8 mouse cellular contexts compared by ENCODE assay signal in the genomic region with DNA sequence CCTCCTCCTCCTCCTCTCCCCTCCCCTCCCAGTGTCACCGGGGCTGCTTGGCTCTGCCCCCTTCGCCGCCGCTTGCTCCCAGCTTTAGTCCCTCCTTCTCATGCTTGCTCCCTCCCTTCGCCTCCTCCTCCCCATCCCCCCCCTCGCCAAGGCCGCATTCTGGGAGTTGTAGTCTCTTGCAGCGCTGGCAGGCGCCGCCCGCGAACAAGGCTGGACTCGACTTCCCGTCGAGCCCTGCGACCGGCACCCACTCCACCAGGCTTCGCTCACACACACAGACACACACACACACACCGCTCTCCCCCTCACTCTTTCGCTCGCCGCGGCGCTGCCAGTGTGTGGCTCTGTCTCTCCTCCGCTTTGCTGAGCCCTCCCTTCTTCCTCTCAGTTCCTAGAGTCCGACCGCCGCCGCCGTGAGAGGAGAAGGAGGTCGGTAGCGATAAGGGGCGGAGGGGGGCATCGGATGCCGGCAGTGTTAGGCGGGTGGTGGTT. TPM values are rescaled to one million over a fixed set of nuclear protein-coding genes. Genes with fewer than 3 reads are reported as not detected.
DNase-seq lines count a peak whose midpoint lies in the region; ATAC-seq lines count a peak whose summit lies in the region.

No protein-coding gene starts in this region.

- peak overlapping the region; percentile 83 for H3K27ac ChIP-seq in hindbrain, embryonic 12.5 days

- H3K4me2 ChIP-seq in hindbrain, embryonic 12.5 days (replicated peaks): peak overlapping the region; percentile 74

- peak; percentile 94 for ATAC-seq in hindbrain, embryonic 12.5 days (ENCODE audit: low FRiP score)

- H3K36me3 ChIP-seq in hindbrain, embryonic 12.5 days: no peaks in the 10 kb centered on the region

- 20% methylated on average over 24 of the region's 36 CpGs for WGBS in hindbrain, embryonic 12.5 days

- no peaks in the 10 kb centered on the region for H3K9me3 ChIP-seq in hindbrain, embryonic 12.5 days (replicated peaks)

- H3K27me3 ChIP-seq in hindbrain, embryonic 12.5 days: peaks cover 3% of the 10 kb centered on the region; the same call in 1 of the 2 replicates

- peak overlapping the region; percentile 54 for H3K4me3 ChIP-seq in hindbrain, embryonic 12.5 days

- DNase-seq in NIH3T3 (ENCODE audit: low read depth): peak; percentile 93
- peak; percentile 93 to 96 for DNase-seq in cerebellum, postnatal 10 days
- peak; percentile 87 to 90 for DNase-seq in frontal cortex, postnatal 10 days (ENCODE audit: low spot score in 2 of 2)
- peak; percentile 74 to 91 for DNase-seq in layer of hippocampus, postnatal 14 days (ENCODE audit: low spot score in 2 of 2)
- DNase-seq in lung, postnatal 14 days: peak; percentile 86
- peak; percentile 72 for DNase-seq in retina, adult 2 months (ENCODE audit: low read depth, low spot score)
- peak; percentile 83 to 91 for DNase-seq in thymus, postnatal 36 days

- peaks cover 10% of the 10 kb centered on the region; the same call in 1 of the 2 replicates for H3K4me1 ChIP-seq in hindbrain, embryonic 12.5 days

- peak overlapping the region; percentile 73 for H3K9ac ChIP-seq in hindbrain, embryonic 12.5 days

RNA-seq across cellular contexts. Expression of gene Bcorl1, which starts 2.3 kb away (rescaled TPM):
- 8.0 and 9.5 TPM in 2 replicates for polyA plus RNA-seq in hindbrain, embryonic 12.5 days (2016; fragmentation: Nextera tagmentation; extraction: Ambion mirVana)
- total RNA-seq in layer of hippocampus, postnatal 14 days (2021): 10 to 100 TPM; 16.4 to 17.7 TPM

Comparison
In these comparisons a context has a peak if more than half of its experiments do, and no peak if none do; other contexts are left out.
1. Peak in every context shown above with its lines: DNase-seq, ATAC-seq, H3K4me3 ChIP-seq and H3K27ac ChIP-seq.